Mouse (Mus musculus) kidney, adult 2 months (tissue): Measurements from ENCODE around the gene Hemk1.

ENCODE experiments used
- CTCF ChIP-seq: fragments of 200-500 bp; conservative IDR thresholded peaks from 2 replicates; pipeline ENCODE4 v1.5.1; 2011; ENCODE audit warnings: low read depth, mild to moderate bottlenecking, control low read depth, low read length, moderate library complexity, mixed read lengths; ENCODE audit not compliant: insufficient read depth, insufficient read length
- POLR2A ChIP-seq: fragments of 200-500 bp; IDR thresholded peaks from one replicate; pipeline ENCODE4 v1.6.1; 2011; ENCODE audit warnings: low read depth, low read length, control low read depth

- TF ChIP-seq POLR2A: no peak
- no peak for TF ChIP-seq CTCF
Observed at GRCm38 (mm10) chr9:107327879-107328620, 10.1 kb downstream of the Hemk1 start.
